Mouse (Mus musculus): ENCODE results near the gene Fam43b.

GRCm38 (mm10) chr4:138351821-138352220 lies 44.5 kb downstream of the Fam43b start:
- TF ChIP-seq EP300 (optimal IDR thresholded peaks at IDR 0.05) (no peak), CTCF (IDR thresholded peaks at IDR 0.05; ENCODE audit: low read depth) (no peak)
